Mouse (Mus musculus): Measurements from ENCODE around the gene Cnpy2. TPM values are rescaled to one million over a fixed set of nuclear protein-coding genes. Genes with fewer than 3 reads are reported as not detected.
A peak's percentile ranks its signal among the peaks of the same experiment; 100 is the strongest.
"Not testable (repeated sequence)": the region's sequence is repeated elsewhere in the genome, so short reads cannot be mapped to it uniquely, and the experiment has no call there.

The Cnpy2 gene
- polyA plus RNA-seq (2015; fragmentation: Nextera tagmentation; extraction: Ambion mirVana): 214 and 218 TPM in 2 replicates

- Histone ChIP-seq H3K9ac (ENCODE audit: low read length) (peak within 1 kb of the TSS; percentile 98), H3K36me3 (ENCODE audit: control insufficient read depth, insufficient read depth, low read length) (peaks cover 32% of the 10 kb centered on the region), H3K9me3 (ENCODE audit: control insufficient read depth, low read length) (no peaks in the 10 kb centered on the region), H3K27ac (replicated peaks) (peak within 1 kb of the TSS; percentile 97), H3K27me3 (ENCODE audit: control insufficient read depth, insufficient read depth, low read length) (no peaks in the 10 kb centered on the region), H3K4me1 (replicated peaks; ENCODE audit: control insufficient read depth, insufficient read depth) (peaks cover 4% of the 10 kb centered on the region; the same call in 1 of the 2 replicates), H3K4me2 (replicated peaks; ENCODE audit: low read depth) (peak within 1 kb of the TSS; percentile 82), H3K4me3 (ENCODE audit: low read depth, low read length) (peak within 1 kb of the TSS; percentile 76)
- peak; percentile 91 for TF ChIP-seq EP300 (optimal IDR thresholded peaks at IDR 0.05)
- no peak for TF ChIP-seq CTCF (IDR thresholded peaks at IDR 0.05; ENCODE audit: low read depth)
- ATAC-seq (ENCODE audit: low FRiP score, low TSS enrichment) (peak; percentile 88), DNase-seq (ENCODE audit: low spot score) (peak; percentile 89)
- under 1% methylated on average over 40 of the region's 40 CpGs for whole genome bisulfite sequencing
Observed at GRCm38 (mm10) chr10:128322141-128323108, at the start of gene Cnpy2. Gene Cnpy2, plus strand, starts transcription at chr10:128322459.

- ATAC-seq (ENCODE audit: low FRiP score, low TSS enrichment); H3K4me2 ChIP-seq (replicated peaks; ENCODE audit: low read depth); H3K9me3 ChIP-seq (ENCODE audit: control insufficient read depth, low read length); H3K27me3 ChIP-seq (ENCODE audit: control insufficient read depth, insufficient read depth, low read length); H3K4me1 ChIP-seq (replicated peaks; ENCODE audit: control insufficient read depth, insufficient read depth); H3K27ac ChIP-seq (replicated peaks); H3K4me3 ChIP-seq (ENCODE audit: low read depth, low read length); H3K9ac ChIP-seq (ENCODE audit: low read length); H3K36me3 ChIP-seq (ENCODE audit: control insufficient read depth, insufficient read depth, low read length); DNase-seq (ENCODE audit: low spot score): not testable (repeated sequence)
- 87% methylated on average over 4 of the region's 7 CpGs for WGBS
Observed at GRCm38 (mm10) chr10:128272819-128273439, 49.3 kb upstream of the Cnpy2 start.

GRCm38 (mm10) chr10:128275374-128275773, 46.9 kb upstream of the Cnpy2 start:
- not testable (repeated sequence) for H3K4me2 ChIP-seq (replicated peaks; ENCODE audit: low read depth); H3K9ac ChIP-seq (ENCODE audit: low read length); H3K4me1 ChIP-seq (replicated peaks; ENCODE audit: control insufficient read depth, insufficient read depth); H3K27me3 ChIP-seq (ENCODE audit: control insufficient read depth, insufficient read depth, low read length); ATAC-seq (ENCODE audit: low FRiP score, low TSS enrichment); H3K4me3 ChIP-seq (ENCODE audit: low read depth, low read length); H3K27ac ChIP-seq (replicated peaks); DNase-seq (ENCODE audit: low spot score); H3K36me3 ChIP-seq (ENCODE audit: control insufficient read depth, insufficient read depth, low read length); H3K9me3 ChIP-seq (ENCODE audit: control insufficient read depth, low read length)
- 100% methylated on average over 1 of the region's 1 CpGs for WGBS

- H3K9ac ChIP-seq (ENCODE audit: low read length): no peak overlapping the region
- no peaks in the 10 kb centered on the region for H3K27me3 ChIP-seq (ENCODE audit: control insufficient read depth, insufficient read depth, low read length)
- WGBS: 64% methylated on average over 6 of the region's 6 CpGs
- ATAC-seq (ENCODE audit: low FRiP score, low TSS enrichment) (no peak), DNase-seq (ENCODE audit: low spot score) (no peak)
- no peak overlapping the region for H3K4me3 ChIP-seq (ENCODE audit: low read depth, low read length)
- peaks cover 18% of the 10 kb centered on the region for H3K36me3 ChIP-seq (ENCODE audit: control insufficient read depth, insufficient read depth, low read length)
- H3K27ac ChIP-seq (replicated peaks): no peak overlapping the region
- no peak overlapping the region for H3K4me2 ChIP-seq (replicated peaks; ENCODE audit: low read depth)
- no peaks in the 10 kb centered on the region for H3K4me1 ChIP-seq (replicated peaks; ENCODE audit: control insufficient read depth, insufficient read depth)
- TF ChIP-seq EP300 (optimal IDR thresholded peaks at IDR 0.05): no peak
- TF ChIP-seq CTCF (IDR thresholded peaks at IDR 0.05; ENCODE audit: low read depth): no peak
- H3K9me3 ChIP-seq (ENCODE audit: control insufficient read depth, low read length): no peaks in the 10 kb centered on the region
Observed at GRCm38 (mm10) chr10:128278158-128278557, 44.1 kb upstream of the Cnpy2 start.

GRCm38 (mm10) chr10:128280943-128281342, 41.3 kb upstream of the Cnpy2 start:
- Histone ChIP-seq H3K4me1 (replicated peaks; ENCODE audit: control insufficient read depth, insufficient read depth) (no peaks in the 10 kb centered on the region), H3K4me3 (ENCODE audit: low read depth, low read length) (no peak overlapping the region), H3K27ac (replicated peaks) (no peak overlapping the region), H3K27me3 (ENCODE audit: control insufficient read depth, insufficient read depth, low read length) (no peaks in the 10 kb centered on the region), H3K9ac (ENCODE audit: low read length) (no peak overlapping the region), H3K4me2 (replicated peaks; ENCODE audit: low read depth) (no peak overlapping the region), H3K9me3 (ENCODE audit: control insufficient read depth, low read length) (no peaks in the 10 kb centered on the region), H3K36me3 (ENCODE audit: control insufficient read depth, insufficient read depth, low read length) (peaks cover 32% of the 10 kb centered on the region)
- DNase-seq (ENCODE audit: low spot score) (peak; percentile 56), ATAC-seq (ENCODE audit: low FRiP score, low TSS enrichment) (peak; percentile 84)
- WGBS: 76% methylated on average over 6 of the region's 6 CpGs
- TF ChIP-seq EP300 (optimal IDR thresholded peaks at IDR 0.05): no peak
- TF ChIP-seq CTCF (IDR thresholded peaks at IDR 0.05; ENCODE audit: low read depth): no peak

- ATAC-seq (ENCODE audit: low FRiP score, low TSS enrichment) (no peak; the same call in 1 of the 2 replicates), DNase-seq (ENCODE audit: low spot score) (peak; percentile 37)
- Histone ChIP-seq H3K36me3 (ENCODE audit: control insufficient read depth, insufficient read depth, low read length) (peaks cover 32% of the 10 kb centered on the region), H3K9ac (ENCODE audit: low read length) (no peak overlapping the region), H3K4me3 (ENCODE audit: low read depth, low read length) (no peak overlapping the region), H3K9me3 (ENCODE audit: control insufficient read depth, low read length) (no peaks in the 10 kb centered on the region), H3K4me2 (replicated peaks; ENCODE audit: low read depth) (no peak overlapping the region), H3K27me3 (ENCODE audit: control insufficient read depth, insufficient read depth, low read length) (no peaks in the 10 kb centered on the region), H3K4me1 (replicated peaks; ENCODE audit: control insufficient read depth, insufficient read depth) (no peaks in the 10 kb centered on the region), H3K27ac (replicated peaks) (no peak overlapping the region)
- WGBS: 88% methylated on average over 14 of the region's 14 CpGs
- TF ChIP-seq CTCF (IDR thresholded peaks at IDR 0.05; ENCODE audit: low read depth): peak; percentile 36; the same call in 1 of the 2 replicates
- no peak for TF ChIP-seq EP300 (optimal IDR thresholded peaks at IDR 0.05)
Observed at GRCm38 (mm10) chr10:128281682-128282081, 40.6 kb upstream of the Cnpy2 start.
